Mouse (Mus musculus) kidney, embryonic 16.5 days (tissue): ENCODE results near the gene Pax6. TPM values are rescaled to one million over a fixed set of nuclear protein-coding genes. Genes with fewer than 3 reads are reported as not detected.

Experiments used
- ATAC-seq: fragments of 200-750 bp; cut with Nextera tagmentation; 2 replicates; pipeline ENCODE4 v1.8.0; 2017; ENCODE audit warnings: moderate TSS enrichment; ENCODE audit not compliant: low FRiP score, low TSS enrichment
- H3K27ac ChIP-seq: fragments of 300-500 bp; sonication (generic); 2 replicates; pipeline ENCODE4 v1.5.1; 2014; ENCODE audit warnings: low read length
- H3K27me3 ChIP-seq: fragments of 300-500 bp; sonication (generic); 2 replicates; pipeline ENCODE4 v1.6.1; 2014; ENCODE audit warnings: low read length, control low read depth, mixed read lengths; ENCODE audit not compliant: insufficient read depth
- H3K36me3 ChIP-seq: fragments of 300-500 bp; sonication (generic); 2 replicates; pipeline ENCODE4 v1.6.1; 2014; ENCODE audit warnings: low read length, control low read depth, mixed read lengths; ENCODE audit not compliant: insufficient read depth
- H3K4me1 ChIP-seq: fragments of 300-500 bp; sonication (generic); 2 replicates; pipeline ENCODE4 v1.6.1; 2014; ENCODE audit warnings: low read length, control low read depth, mixed read lengths; ENCODE audit not compliant: insufficient read depth
- H3K4me2 ChIP-seq: fragments of 300-500 bp; sonication (generic); replicated peaks from 2 replicates; pipeline ENCODE4 v1.6.1; 2014; ENCODE audit warnings: low read depth, low read length
- H3K4me3 ChIP-seq: fragments of 300-500 bp; sonication (generic); 2 replicates; pipeline ENCODE4 v1.5.1; 2014; ENCODE audit warnings: mild to moderate bottlenecking, low read length
- H3K9ac ChIP-seq: fragments of 300-500 bp; sonication (generic); replicated peaks from 2 replicates; pipeline ENCODE4 v1.6.1; 2014; ENCODE audit warnings: low read length
- H3K9me3 ChIP-seq: fragments of 300-500 bp; sonication (generic); 2 replicates; pipeline ENCODE4 v1.6.1; 2016; ENCODE audit warnings: low read length, control low read depth
- WGBS: fragments of 180-500 bp; shearing (Covaris S2); extraction: QIAGEN DNeasy Blood & Tissue Kit; methylation state at CpG from one replicate; pipeline ENCODE4 v1.1.7; 2014; 5-methylcytosine and 5-hydroxymethylcytosine counted together
- polyA plus RNA-seq: library from polyadenylated mRNA; unstranded; fragments of >200 nt; fragmentation: Nextera tagmentation; extraction: Ambion mirVana; gene quantifications from 2 replicates; pipeline ENCODE4 v1.2.1, GENCODE M21; 2015

The Pax6 gene
- polyA plus RNA-seq, 1 experiment from 2014 or later = 0.09 TPM

- Histone ChIP-seq H3K27ac (no peak overlapping the region), H3K4me1 (no peaks in the 10 kb centered on the region), H3K4me2 (no peak overlapping the region), H3K27me3 (no peaks in the 10 kb centered on the region), H3K9me3 (no peaks in the 10 kb centered on the region), H3K36me3 (no peaks in the 10 kb centered on the region), H3K9ac (no peak overlapping the region), H3K4me3 (no peak overlapping the region)
- ATAC-seq = no peak
- 84% methylated on average over 3 of the region's 3 CpGs for WGBS
Measured at GRCm38 (mm10) chr2:105709126-105709525, 40.4 kb downstream of the Pax6 start.

DNA sequence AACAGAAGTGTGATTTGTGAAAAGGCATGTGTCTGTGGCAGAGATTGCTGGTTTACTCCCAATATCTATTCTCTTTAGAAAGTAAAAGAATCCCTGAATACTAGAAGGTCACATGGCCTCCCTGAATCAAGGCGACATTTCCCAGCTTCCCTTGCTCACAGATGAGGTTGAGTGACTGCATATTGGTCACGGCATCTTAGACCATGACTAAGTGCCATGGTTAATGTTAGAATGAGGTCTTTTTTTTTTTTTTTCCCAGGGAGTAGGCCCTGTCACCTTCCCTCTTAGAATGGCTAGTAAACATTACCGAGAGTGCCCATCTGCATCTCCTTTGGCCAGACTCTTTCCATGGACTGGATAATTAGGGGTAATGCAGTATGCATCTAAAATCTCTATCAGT is 41.8 kb downstream of the Pax6 start:
- Histone ChIP-seq H3K36me3 (no peaks in the 10 kb centered on the region), H3K4me3 (no peak overlapping the region), H3K27ac (no peak overlapping the region), H3K27me3 (no peaks in the 10 kb centered on the region), H3K9me3 (no peaks in the 10 kb centered on the region), H3K4me1 (no peaks in the 10 kb centered on the region), H3K9ac (no peak overlapping the region), H3K4me2 (no peak overlapping the region)
- WGBS = 64% methylated on average over 3 of the region's 3 CpGs
- ATAC-seq = peak; percentile 59; the same call in 1 of the 2 replicates

GRCm38 (mm10) chr2:105715409-105716115 is 46.9 kb downstream of the Pax6 start:
- Histone ChIP-seq H3K36me3 (no peaks in the 10 kb centered on the region), H3K27ac (no peak overlapping the region), H3K4me3 (no peak overlapping the region), H3K4me2 (no peak overlapping the region), H3K9me3 (no peaks in the 10 kb centered on the region), H3K9ac (no peak overlapping the region), H3K4me1 (no peaks in the 10 kb centered on the region), H3K27me3 (no peaks in the 10 kb centered on the region)
- no peak for ATAC-seq
- WGBS = 59% methylated on average over 8 of the region's 8 CpGs

- 65% methylated on average over 9 of the region's 9 CpGs for WGBS
- H3K27me3 ChIP-seq = no peaks in the 10 kb centered on the region
- H3K4me3 ChIP-seq = no peak overlapping the region
- H3K4me1 ChIP-seq = no peaks in the 10 kb centered on the region
- no peaks in the 10 kb centered on the region for H3K9me3 ChIP-seq
- no peak overlapping the region for H3K9ac ChIP-seq
- H3K36me3 ChIP-seq = no peaks in the 10 kb centered on the region
- no peak overlapping the region for H3K27ac ChIP-seq
- no peak for ATAC-seq
- H3K4me2 ChIP-seq = no peak overlapping the region
Measured at GRCm38 (mm10) chr2:105726657-105727056, 58.0 kb downstream of the Pax6 start.

DNA sequence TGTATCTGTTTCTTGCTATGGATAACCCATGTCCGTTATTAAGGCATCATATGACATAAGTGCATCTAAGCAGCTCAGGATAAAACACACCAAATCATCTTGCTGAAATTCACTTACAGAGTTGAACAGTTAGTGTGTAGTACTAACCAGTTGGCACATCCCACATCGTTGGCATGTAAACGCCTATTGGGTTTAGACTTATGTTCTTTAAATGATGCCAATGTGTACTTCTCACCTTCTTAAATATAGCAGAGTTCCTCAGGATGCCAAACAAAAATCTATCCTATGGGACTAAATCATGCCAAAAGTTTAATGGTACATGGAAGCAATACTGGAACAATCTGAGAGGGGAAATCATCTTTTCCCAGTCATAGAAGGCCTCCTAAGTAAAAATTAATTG is 62.0 kb downstream of the Pax6 start:
- Histone ChIP-seq H3K27ac (no peak overlapping the region), H3K9me3 (no peaks in the 10 kb centered on the region), H3K4me3 (no peak overlapping the region), H3K4me1 (no peaks in the 10 kb centered on the region), H3K9ac (no peak overlapping the region), H3K4me2 (no peak overlapping the region), H3K36me3 (no peaks in the 10 kb centered on the region), H3K27me3 (no peaks in the 10 kb centered on the region)
- no peak for ATAC-seq
- WGBS = 93% methylated on average over 3 of the region's 3 CpGs

- no peaks in the 10 kb centered on the region for H3K4me1 ChIP-seq
- H3K9ac ChIP-seq = no peak overlapping the region
- H3K9me3 ChIP-seq = no peaks in the 10 kb centered on the region
- H3K27ac ChIP-seq = no peak overlapping the region
- no peak overlapping the region for H3K4me3 ChIP-seq
- no peak for ATAC-seq
- H3K27me3 ChIP-seq = no peaks in the 10 kb centered on the region
- no peak overlapping the region for H3K4me2 ChIP-seq
- H3K36me3 ChIP-seq = no peaks in the 10 kb centered on the region
Measured at GRCm38 (mm10) chr2:105736166-105736565, 67.5 kb downstream of the Pax6 start.

DNA sequence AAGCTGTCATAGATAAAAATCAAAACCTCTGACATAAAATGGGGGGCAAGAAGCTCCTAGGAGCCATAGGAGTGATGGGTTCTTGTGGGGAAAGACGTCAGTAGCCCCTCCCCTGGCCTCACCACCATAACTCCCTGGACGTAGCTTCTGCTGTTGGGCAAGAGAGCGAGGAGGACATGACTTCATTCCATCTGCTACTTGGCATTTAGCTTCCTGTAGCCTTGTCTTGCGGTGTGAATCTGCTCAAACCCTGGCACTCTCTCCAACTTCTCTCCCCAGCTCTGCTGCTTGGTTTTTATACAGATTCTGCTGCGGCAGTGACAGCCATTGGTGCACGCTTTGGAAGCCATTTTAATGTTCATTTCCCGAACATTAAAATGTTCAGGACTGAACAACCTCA is 78.2 kb downstream of the Pax6 start:
- no peak for ATAC-seq
- no peaks in the 10 kb centered on the region for H3K9me3 ChIP-seq
- no peak overlapping the region for H3K4me3 ChIP-seq
- no peak overlapping the region for H3K4me2 ChIP-seq
- 62% methylated on average over 7 of the region's 7 CpGs for WGBS
- H3K27me3 ChIP-seq = no peaks in the 10 kb centered on the region
- H3K36me3 ChIP-seq = no peaks in the 10 kb centered on the region
- H3K27ac ChIP-seq = no peak overlapping the region
- no peaks in the 10 kb centered on the region for H3K4me1 ChIP-seq
- H3K9ac ChIP-seq = no peak overlapping the region

Other genes starting within 250 kb of the Pax6 start
- 36.5 and 42.2 TPM in 2 replicates for gene Elp4, start 235.7 kb downstream of the Pax6 start, polyA plus RNA-seq
- gene Immp1l, start 235.7 kb downstream of the Pax6 start, polyA plus RNA-seq = 116 and 119 TPM in 2 replicates